Mouse (Mus musculus): Measurements from ENCODE around the gene Tuba3a. TPM values are rescaled to one million over a fixed set of nuclear protein-coding genes. Genes with fewer than 3 reads are reported as not detected.

Gene Tuba3a
- total and polyA plus RNA-seq, 2 experiments: not detected

- Histone ChIP-seq H3K27ac (replicated peaks; ENCODE audit: insufficient read depth, low read depth, low read length) (peak overlapping the region; percentile 92), H3K4me3 (ENCODE audit: insufficient read depth, low read depth, low read length) (peak overlapping the region; percentile 80), H3K79me2 (ENCODE audit: control insufficient read depth, insufficient read depth, low read length) (peaks cover 11% of the 10 kb centered on the region; the same call in 1 of the 2 replicates), H3K27me3 (ENCODE audit: control insufficient read depth, insufficient read depth, low read length) (no peaks in the 10 kb centered on the region), H3K4me1 (ENCODE audit: control insufficient read depth, insufficient read depth, low read length) (peaks cover 29% of the 10 kb centered on the region), H3K36me3 (ENCODE audit: control insufficient read depth, insufficient read depth, low read length) (peaks cover 11% of the 10 kb centered on the region; the same call in 1 of the 2 replicates), H3K9ac (ENCODE audit: low read depth, low read length) (peak overlapping the region; percentile 91)
- TF ChIP-seq POLR2A (IDR thresholded peaks at IDR 0.05; ENCODE audit: extremely low read depth, insufficient read depth, low read length) (peak; percentile 85), CTCF (IDR thresholded peaks at IDR 0.05; ENCODE audit: low read depth, low read length) (no peak)
- whole genome bisulfite sequencing: 4% methylated on average over 22 of the region's 22 CpGs
- DNase-seq (ENCODE audit: extremely low read depth, low read depth, low spot score): peak; percentile 93
Observed at GRCm38 (mm10) chr6:125312581-125313355, 26.9 kb upstream of the Tuba3a start.

DNA sequence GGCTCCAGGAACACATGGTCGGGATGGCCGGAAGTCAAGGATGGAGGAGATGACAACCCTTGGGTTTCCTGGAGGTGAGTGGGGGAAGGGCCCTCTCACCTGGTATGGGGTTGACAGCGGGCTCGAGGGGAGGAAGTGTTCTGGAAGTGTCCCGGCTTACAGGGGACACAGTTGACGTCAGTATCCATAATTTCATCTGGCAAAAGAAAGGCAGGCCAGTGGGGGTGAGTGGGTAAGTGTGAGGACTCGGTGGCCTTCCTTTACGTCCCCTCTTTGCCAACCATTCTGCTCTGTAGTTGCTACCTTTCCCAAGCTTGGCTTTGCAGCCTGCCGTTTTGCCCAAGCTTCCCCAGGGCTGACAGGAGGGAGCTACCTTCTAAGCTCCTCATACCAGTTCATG is 26.3 kb upstream of the Tuba3a start:
- no peaks in the 10 kb centered on the region for H3K27me3 ChIP-seq (ENCODE audit: control insufficient read depth, insufficient read depth, low read length)
- H3K79me2 ChIP-seq (ENCODE audit: control insufficient read depth, insufficient read depth, low read length): peaks cover 11% of the 10 kb centered on the region; the same call in 1 of the 2 replicates
- H3K27ac ChIP-seq (replicated peaks; ENCODE audit: insufficient read depth, low read depth, low read length): peak overlapping the region; percentile 57
- no peak for DNase-seq (ENCODE audit: extremely low read depth, low read depth, low spot score)
- 52% methylated on average over 9 of the region's 9 CpGs for WGBS
- H3K9ac ChIP-seq (ENCODE audit: low read depth, low read length): peak overlapping the region; percentile 91
- H3K36me3 ChIP-seq (ENCODE audit: control insufficient read depth, insufficient read depth, low read length): peaks cover 13% of the 10 kb centered on the region; the same call in 1 of the 2 replicates
- no peak for TF ChIP-seq CTCF (IDR thresholded peaks at IDR 0.05; ENCODE audit: low read depth, low read length)
- TF ChIP-seq POLR2A (IDR thresholded peaks at IDR 0.05; ENCODE audit: extremely low read depth, insufficient read depth, low read length): no peak
- peak overlapping the region; percentile 80; the same call in 1 of the 2 replicates for H3K4me3 ChIP-seq (ENCODE audit: insufficient read depth, low read depth, low read length)
- peaks cover 29% of the 10 kb centered on the region for H3K4me1 ChIP-seq (ENCODE audit: control insufficient read depth, insufficient read depth, low read length)

DNA sequence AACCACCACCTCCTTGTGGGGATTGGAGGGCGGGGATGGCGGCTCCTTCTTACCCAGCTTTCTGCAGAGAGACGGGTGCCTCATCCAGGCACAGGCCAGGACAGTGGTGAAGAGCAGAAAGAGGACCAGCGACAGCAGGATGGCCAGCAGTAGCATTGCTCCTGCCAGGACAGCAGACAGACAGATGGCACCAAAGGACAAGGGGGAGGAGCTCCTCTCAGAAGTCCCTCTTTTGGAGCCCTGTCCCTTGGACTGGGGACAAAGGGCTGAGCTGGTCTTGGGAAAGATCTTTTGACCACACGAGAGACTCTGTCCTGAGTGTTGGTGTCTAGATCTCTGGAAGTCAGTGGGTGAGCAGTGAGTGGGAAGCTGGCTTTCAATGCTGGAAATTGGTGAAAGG is 23.6 kb upstream of the Tuba3a start:
- Histone ChIP-seq H3K36me3 (ENCODE audit: control insufficient read depth, insufficient read depth, low read length) (peaks cover 13% of the 10 kb centered on the region; the same call in 1 of the 2 replicates), H3K4me3 (ENCODE audit: insufficient read depth, low read depth, low read length) (peak overlapping the region; percentile 44; the same call in 1 of the 2 replicates), H3K27ac (replicated peaks; ENCODE audit: insufficient read depth, low read depth, low read length) (peak overlapping the region; percentile 54), H3K9ac (ENCODE audit: low read depth, low read length) (peak overlapping the region; percentile 78), H3K4me1 (ENCODE audit: control insufficient read depth, insufficient read depth, low read length) (peaks cover 25% of the 10 kb centered on the region), H3K27me3 (ENCODE audit: control insufficient read depth, insufficient read depth, low read length) (no peaks in the 10 kb centered on the region), H3K79me2 (ENCODE audit: control insufficient read depth, insufficient read depth, low read length) (peaks cover 11% of the 10 kb centered on the region; the same call in 1 of the 2 replicates)
- peak; percentile 97 for DNase-seq (ENCODE audit: extremely low read depth, low read depth, low spot score)
- peak; percentile 59 for TF ChIP-seq CTCF (IDR thresholded peaks at IDR 0.05; ENCODE audit: low read depth, low read length)
- TF ChIP-seq POLR2A (IDR thresholded peaks at IDR 0.05; ENCODE audit: extremely low read depth, insufficient read depth, low read length): no peak
- 39% methylated on average over 5 of the region's 5 CpGs for WGBS

DNA sequence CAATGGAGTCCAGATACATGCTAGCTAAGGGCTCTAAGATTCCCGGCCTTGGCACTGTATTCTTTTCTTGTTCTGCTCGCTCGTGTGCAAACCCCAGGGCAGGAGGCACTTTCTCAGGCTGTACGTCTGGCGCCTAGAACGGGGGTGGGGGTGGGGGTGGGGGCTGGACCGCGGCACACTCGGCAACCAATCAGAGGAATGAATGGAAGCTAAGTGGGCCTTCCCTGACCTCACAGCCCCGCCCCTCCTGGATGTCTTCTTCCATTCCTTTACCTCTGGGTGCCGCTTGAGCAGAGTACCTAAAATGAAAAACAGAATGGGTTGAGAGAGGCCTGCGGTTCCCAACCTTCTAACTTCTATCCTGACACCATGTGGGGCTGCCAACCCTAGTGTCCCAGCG is 23.1 kb upstream of the Tuba3a start:
- peaks cover 13% of the 10 kb centered on the region; the same call in 1 of the 2 replicates for H3K36me3 ChIP-seq (ENCODE audit: control insufficient read depth, insufficient read depth, low read length)

DNA sequence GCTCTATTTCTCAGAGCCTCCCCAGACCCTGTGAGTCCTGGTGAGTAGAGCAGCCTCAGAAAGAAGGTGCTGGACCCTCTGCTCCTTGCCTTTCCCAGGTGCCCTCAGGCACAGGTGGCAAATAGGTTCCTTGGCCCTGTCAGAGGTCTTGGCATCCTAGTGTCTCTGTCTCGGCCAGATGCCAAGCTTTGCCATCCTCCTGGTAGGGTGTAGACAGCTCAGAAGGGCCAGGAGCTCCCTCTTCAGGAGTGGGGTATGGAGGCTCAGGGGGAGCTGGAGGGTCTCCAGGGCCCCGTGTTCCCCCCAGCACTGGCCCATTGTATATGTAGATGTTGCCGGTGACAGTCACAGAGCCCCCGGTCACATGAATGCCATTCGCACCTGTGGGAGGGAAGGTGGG is 21.2 kb upstream of the Tuba3a start:
- 95% methylated on average over 5 of the region's 5 CpGs for WGBS
- DNase-seq (ENCODE audit: extremely low read depth, low read depth, low spot score): no peak
- TF ChIP-seq CTCF (IDR thresholded peaks at IDR 0.05; ENCODE audit: low read depth, low read length) (no peak), POLR2A (IDR thresholded peaks at IDR 0.05; ENCODE audit: extremely low read depth, insufficient read depth, low read length) (no peak)
- Histone ChIP-seq H3K4me1 (ENCODE audit: control insufficient read depth, insufficient read depth, low read length) (peaks cover 16% of the 10 kb centered on the region), H3K9ac (ENCODE audit: low read depth, low read length) (no peak overlapping the region), H3K4me3 (ENCODE audit: insufficient read depth, low read depth, low read length) (no peak overlapping the region), H3K79me2 (ENCODE audit: control insufficient read depth, insufficient read depth, low read length) (peaks cover 8% of the 10 kb centered on the region; the same call in 1 of the 2 replicates), H3K27ac (replicated peaks; ENCODE audit: insufficient read depth, low read depth, low read length) (no peak overlapping the region), H3K36me3 (ENCODE audit: control insufficient read depth, insufficient read depth, low read length) (peaks cover 13% of the 10 kb centered on the region; the same call in 1 of the 2 replicates), H3K27me3 (ENCODE audit: control insufficient read depth, insufficient read depth, low read length) (no peaks in the 10 kb centered on the region)

More for the DNA sequence above, 23.1 kb upstream of the Tuba3a start:
- Histone ChIP-seq H3K79me2 (ENCODE audit: control insufficient read depth, insufficient read depth, low read length) (peaks cover 11% of the 10 kb centered on the region; the same call in 1 of the 2 replicates), H3K9ac (ENCODE audit: low read depth, low read length) (no peak overlapping the region), H3K27me3 (ENCODE audit: control insufficient read depth, insufficient read depth, low read length) (no peaks in the 10 kb centered on the region), H3K4me3 (ENCODE audit: insufficient read depth, low read depth, low read length) (no peak overlapping the region), H3K27ac (replicated peaks; ENCODE audit: insufficient read depth, low read depth, low read length) (peak overlapping the region; percentile 54), H3K4me1 (ENCODE audit: control insufficient read depth, insufficient read depth, low read length) (peaks cover 20% of the 10 kb centered on the region)
- 54% methylated on average over 13 of the region's 13 CpGs for WGBS
- peak; percentile 28 for DNase-seq (ENCODE audit: extremely low read depth, low read depth, low spot score)
- TF ChIP-seq POLR2A (IDR thresholded peaks at IDR 0.05; ENCODE audit: extremely low read depth, insufficient read depth, low read length) (no peak), CTCF (IDR thresholded peaks at IDR 0.05; ENCODE audit: low read depth, low read length) (no peak)
